Mouse (Mus musculus): ENCODE results near the gene Rgs7bp. TPM values are rescaled to one million over a fixed set of nuclear protein-coding genes. Genes with fewer than 3 reads are reported as not detected.

Rgs7bp gene
- polyA plus RNA-seq, 1 experiment = 0.57 TPM

- H3K27ac ChIP-seq (ENCODE audit: control insufficient read depth, insufficient read depth, low read depth, low read length, poor library complexity) = no peak overlapping the region
- 83% methylated on average over 11 of the region's 11 CpGs for WGBS
- H3K4me3 ChIP-seq (replicated peaks; ENCODE audit: control insufficient read depth, low read depth, low read length) = no peak overlapping the region
- TF ChIP-seq CTCF (IDR thresholded peaks at IDR 0.05; ENCODE audit: control insufficient read depth, insufficient read depth, low read length) (no peak), POLR2A (IDR thresholded peaks at IDR 0.05; ENCODE audit: borderline replicate concordance, control insufficient read depth, low read depth, low read length) (no peak)
- H3K4me1 ChIP-seq (ENCODE audit: control insufficient read depth, insufficient read depth, low read length) = no peaks in the 10 kb centered on the region
These were observed 91.9 kb downstream of the Rgs7bp start for GRCm38 (mm10) chr13:104962716-104963411.

GRCm38 (mm10) chr13:104962166-104962565 lies 92.6 kb downstream of the Rgs7bp start:
- Histone ChIP-seq H3K4me1 (ENCODE audit: control insufficient read depth, insufficient read depth, low read length) (no peaks in the 10 kb centered on the region), H3K4me3 (replicated peaks; ENCODE audit: control insufficient read depth, low read depth, low read length) (no peak overlapping the region), H3K27ac (ENCODE audit: control insufficient read depth, insufficient read depth, low read depth, low read length, poor library complexity) (no peak overlapping the region; the same call in 1 of the 2 replicates)
- no peak for TF ChIP-seq POLR2A (IDR thresholded peaks at IDR 0.05; ENCODE audit: borderline replicate concordance, control insufficient read depth, low read depth, low read length)
- no peak for TF ChIP-seq CTCF (IDR thresholded peaks at IDR 0.05; ENCODE audit: control insufficient read depth, insufficient read depth, low read length)
- 80% methylated on average over 7 of the region's 7 CpGs for WGBS

GRCm38 (mm10) chr13:104960951-104961715 lies 93.6 kb downstream of the Rgs7bp start:
- Histone ChIP-seq H3K4me1 (ENCODE audit: control insufficient read depth, insufficient read depth, low read length) (no peaks in the 10 kb centered on the region), H3K4me3 (replicated peaks; ENCODE audit: control insufficient read depth, low read depth, low read length) (no peak overlapping the region), H3K27ac (ENCODE audit: control insufficient read depth, insufficient read depth, low read depth, low read length, poor library complexity) (no peak overlapping the region)
- TF ChIP-seq CTCF (IDR thresholded peaks at IDR 0.05; ENCODE audit: control insufficient read depth, insufficient read depth, low read length) (no peak), POLR2A (IDR thresholded peaks at IDR 0.05; ENCODE audit: borderline replicate concordance, control insufficient read depth, low read depth, low read length) (no peak)
- WGBS = 82% methylated on average over 14 of the region's 14 CpGs

- 79% methylated on average over 7 of the region's 7 CpGs for WGBS
- Histone ChIP-seq H3K4me3 (replicated peaks; ENCODE audit: control insufficient read depth, low read depth, low read length) (no peak overlapping the region), H3K27ac (ENCODE audit: control insufficient read depth, insufficient read depth, low read depth, low read length, poor library complexity) (no peak overlapping the region), H3K4me1 (ENCODE audit: control insufficient read depth, insufficient read depth, low read length) (no peaks in the 10 kb centered on the region)
- TF ChIP-seq POLR2A (IDR thresholded peaks at IDR 0.05; ENCODE audit: borderline replicate concordance, control insufficient read depth, low read depth, low read length) (no peak), CTCF (IDR thresholded peaks at IDR 0.05; ENCODE audit: control insufficient read depth, insufficient read depth, low read length) (no peak)
These were observed 94.4 kb downstream of the Rgs7bp start for GRCm38 (mm10) chr13:104960206-104960928.

GRCm38 (mm10) chr13:104959733-104960132 lies 95.0 kb downstream of the Rgs7bp start:
- H3K27ac ChIP-seq (ENCODE audit: control insufficient read depth, insufficient read depth, low read depth, low read length, poor library complexity) = no peak overlapping the region
- H3K4me1 ChIP-seq (ENCODE audit: control insufficient read depth, insufficient read depth, low read length) = no peaks in the 10 kb centered on the region
- no peak overlapping the region for H3K4me3 ChIP-seq (replicated peaks; ENCODE audit: control insufficient read depth, low read depth, low read length)
- TF ChIP-seq CTCF (IDR thresholded peaks at IDR 0.05; ENCODE audit: control insufficient read depth, insufficient read depth, low read length) (no peak), POLR2A (IDR thresholded peaks at IDR 0.05; ENCODE audit: borderline replicate concordance, control insufficient read depth, low read depth, low read length) (no peak)
- WGBS = 88% methylated on average over 4 of the region's 4 CpGs

- WGBS = 0% methylated on average over 7 of the region's 7 CpGs
- H3K4me3 ChIP-seq (replicated peaks; ENCODE audit: control insufficient read depth, low read depth, low read length) = no peak overlapping the region
- no peak overlapping the region for H3K27ac ChIP-seq (ENCODE audit: control insufficient read depth, insufficient read depth, low read depth, low read length, poor library complexity)
- no peaks in the 10 kb centered on the region for H3K4me1 ChIP-seq (ENCODE audit: control insufficient read depth, insufficient read depth, low read length)
- TF ChIP-seq POLR2A (IDR thresholded peaks at IDR 0.05; ENCODE audit: borderline replicate concordance, control insufficient read depth, low read depth, low read length) (no peak), CTCF (IDR thresholded peaks at IDR 0.05; ENCODE audit: control insufficient read depth, insufficient read depth, low read length) (peak; percentile 46)
These were observed 106.8 kb downstream of the Rgs7bp start for GRCm38 (mm10) chr13:104947958-104948357.

GRCm38 (mm10) chr13:104940483-104940882 lies 114.2 kb downstream of the Rgs7bp start:
- 92% methylated on average over 8 of the region's 8 CpGs for whole genome bisulfite sequencing
- Histone ChIP-seq H3K4me3 (replicated peaks; ENCODE audit: control insufficient read depth, low read depth, low read length) (no peak overlapping the region), H3K27ac (ENCODE audit: control insufficient read depth, insufficient read depth, low read depth, low read length, poor library complexity) (no peak overlapping the region), H3K4me1 (ENCODE audit: control insufficient read depth, insufficient read depth, low read length) (no peaks in the 10 kb centered on the region; the same call in 1 of the 2 replicates)
- TF ChIP-seq CTCF (IDR thresholded peaks at IDR 0.05; ENCODE audit: control insufficient read depth, insufficient read depth, low read length) (no peak), POLR2A (IDR thresholded peaks at IDR 0.05; ENCODE audit: borderline replicate concordance, control insufficient read depth, low read depth, low read length) (no peak)

GRCm38 (mm10) chr13:104939856-104940255 lies 114.9 kb downstream of the Rgs7bp start:
- Histone ChIP-seq H3K4me3 (replicated peaks; ENCODE audit: control insufficient read depth, low read depth, low read length) (no peak overlapping the region), H3K4me1 (ENCODE audit: control insufficient read depth, insufficient read depth, low read length) (no peaks in the 10 kb centered on the region; the same call in 1 of the 2 replicates), H3K27ac (ENCODE audit: control insufficient read depth, insufficient read depth, low read depth, low read length, poor library complexity) (no peak overlapping the region)
- TF ChIP-seq CTCF (IDR thresholded peaks at IDR 0.05; ENCODE audit: control insufficient read depth, insufficient read depth, low read length) (no peak), POLR2A (IDR thresholded peaks at IDR 0.05; ENCODE audit: borderline replicate concordance, control insufficient read depth, low read depth, low read length) (no peak)
- 3% methylated on average over 4 of the region's 4 CpGs for WGBS

All from bone marrow, adult 2 months (tissue).